Mouse (Mus musculus): Measurements from ENCODE around the gene Phf7. TPM values are rescaled to one million over a fixed set of nuclear protein-coding genes. Genes with fewer than 3 reads are reported as not detected.

Gene Phf7
- polyA plus RNA-seq, 1 experiment from 2014 or later, result 11.8 TPM

DNA sequence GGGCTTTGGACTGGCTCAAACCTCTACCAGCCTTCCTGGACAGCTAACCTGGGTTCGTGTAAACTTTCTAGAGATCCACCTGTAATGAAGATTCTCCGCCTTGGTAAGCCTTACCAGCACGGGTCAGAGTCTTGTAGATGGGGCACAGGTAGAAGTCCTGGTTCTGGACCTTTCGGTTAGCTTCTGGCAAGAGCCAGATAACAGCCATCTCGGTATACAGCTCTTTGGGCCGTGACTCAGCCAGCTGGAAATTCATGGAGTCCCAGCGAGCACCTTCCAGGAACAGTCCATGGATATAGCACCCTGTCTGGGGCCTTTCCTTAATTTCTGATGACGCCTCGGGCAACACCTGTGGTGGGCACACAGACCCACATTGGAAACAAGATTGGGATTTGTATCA is 9.8 kb upstream of the Phf7 start:
- WGBS, result 88% methylated on average over 9 of the region's 9 CpGs
- Histone ChIP-seq H3K9me3 (ENCODE audit: low read depth, low read length) (no peaks in the 10 kb centered on the region), H3K27me3 (ENCODE audit: insufficient read depth, low read length) (no peaks in the 10 kb centered on the region), H3K36me3 (ENCODE audit: insufficient read depth) (peaks cover 64% of the 10 kb centered on the region), H3K4me1 (ENCODE audit: insufficient read depth) (no peaks in the 10 kb centered on the region), H3K27ac (ENCODE audit: low read depth) (no peak overlapping the region), H3K4me3 (ENCODE audit: low read depth, low read length) (no peak overlapping the region), H3K4me2 (no peak overlapping the region), H3K9ac (no peak overlapping the region)
- ATAC-seq (ENCODE audit: insufficient read depth) (no peak), DNase-seq (no peak)
- TF ChIP-seq CTCF (IDR thresholded peaks at IDR 0.05; ENCODE audit: low read depth), result no peak

DNA sequence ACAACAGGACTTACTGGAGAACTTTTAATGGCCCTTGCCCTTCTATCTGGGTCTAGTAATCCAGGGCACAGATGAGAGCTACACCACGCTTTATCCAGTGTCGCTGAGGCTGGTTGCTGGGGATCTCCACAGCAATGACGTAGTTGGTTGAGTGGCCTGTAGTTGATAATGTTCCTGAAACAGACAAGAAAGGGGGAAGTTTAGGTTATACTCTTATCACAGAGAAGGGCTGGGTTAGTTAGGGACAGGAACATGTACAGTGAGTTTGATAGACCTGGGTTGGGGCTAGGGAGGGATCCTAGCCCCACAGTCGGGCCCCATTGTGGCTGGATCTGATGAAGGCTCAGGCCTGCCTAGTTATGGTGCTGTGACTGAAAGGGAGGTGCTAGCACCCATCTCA is 9.3 kb upstream of the Phf7 start:
- H3K4me1 ChIP-seq (ENCODE audit: insufficient read depth), result no peaks in the 10 kb centered on the region
- H3K9ac ChIP-seq, result no peak overlapping the region
- peaks cover 69% of the 10 kb centered on the region for H3K36me3 ChIP-seq (ENCODE audit: insufficient read depth)
- DNase-seq (no peak), ATAC-seq (ENCODE audit: insufficient read depth) (peak; percentile 16; the same call in 1 of the 2 replicates)
- 96% methylated on average over 4 of the region's 4 CpGs for WGBS
- no peaks in the 10 kb centered on the region for H3K27me3 ChIP-seq (ENCODE audit: insufficient read depth, low read length)
- no peak overlapping the region for H3K4me3 ChIP-seq (ENCODE audit: low read depth, low read length)
- no peak overlapping the region for H3K4me2 ChIP-seq
- no peaks in the 10 kb centered on the region for H3K9me3 ChIP-seq (ENCODE audit: low read depth, low read length)
- no peak for TF ChIP-seq CTCF (IDR thresholded peaks at IDR 0.05; ENCODE audit: low read depth)
- H3K27ac ChIP-seq (ENCODE audit: low read depth), result no peak overlapping the region

DNA sequence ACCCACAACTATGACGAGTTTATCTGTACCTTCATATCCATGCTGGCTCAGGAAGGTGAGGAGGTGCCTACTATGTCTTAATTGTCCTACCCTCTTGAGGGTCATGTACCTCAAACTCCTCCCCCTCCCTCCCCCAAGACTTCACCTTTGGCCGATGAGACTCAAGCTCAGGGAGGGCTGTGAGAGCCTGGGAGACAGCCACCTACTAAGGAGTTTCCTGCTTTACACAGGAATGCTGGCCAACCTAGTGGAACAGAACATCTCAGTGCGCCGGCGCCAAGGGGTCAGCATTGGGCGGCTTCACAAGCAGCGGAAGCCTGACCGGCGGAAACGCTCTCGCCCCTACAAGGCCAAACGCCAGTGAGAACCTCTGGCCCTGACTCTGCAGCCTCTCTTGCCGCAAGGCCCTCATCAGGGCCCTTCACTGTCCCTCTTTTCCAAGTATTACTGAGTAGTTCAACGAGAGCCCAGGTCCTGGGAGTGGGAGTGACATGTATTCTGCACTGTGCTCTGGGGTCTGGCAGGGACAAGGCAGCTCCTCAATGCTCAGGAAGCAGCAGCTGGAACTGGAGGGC is 7.4 kb upstream of the Phf7 start:
- Histone ChIP-seq H3K9me3 (ENCODE audit: low read depth, low read length) (no peaks in the 10 kb centered on the region), H3K9ac (no peak overlapping the region), H3K4me3 (ENCODE audit: low read depth, low read length) (no peak overlapping the region), H3K36me3 (ENCODE audit: insufficient read depth) (peaks cover 87% of the 10 kb centered on the region), H3K4me2 (no peak overlapping the region), H3K27me3 (ENCODE audit: insufficient read depth, low read length) (no peaks in the 10 kb centered on the region), H3K27ac (ENCODE audit: low read depth) (no peak overlapping the region), H3K4me1 (ENCODE audit: insufficient read depth) (no peaks in the 10 kb centered on the region)
- ATAC-seq (ENCODE audit: insufficient read depth) (no peak), DNase-seq (no peak)
- TF ChIP-seq CTCF (IDR thresholded peaks at IDR 0.05; ENCODE audit: low read depth), result no peak
- WGBS, result 91% methylated on average over 14 of the region's 14 CpGs

DNA sequence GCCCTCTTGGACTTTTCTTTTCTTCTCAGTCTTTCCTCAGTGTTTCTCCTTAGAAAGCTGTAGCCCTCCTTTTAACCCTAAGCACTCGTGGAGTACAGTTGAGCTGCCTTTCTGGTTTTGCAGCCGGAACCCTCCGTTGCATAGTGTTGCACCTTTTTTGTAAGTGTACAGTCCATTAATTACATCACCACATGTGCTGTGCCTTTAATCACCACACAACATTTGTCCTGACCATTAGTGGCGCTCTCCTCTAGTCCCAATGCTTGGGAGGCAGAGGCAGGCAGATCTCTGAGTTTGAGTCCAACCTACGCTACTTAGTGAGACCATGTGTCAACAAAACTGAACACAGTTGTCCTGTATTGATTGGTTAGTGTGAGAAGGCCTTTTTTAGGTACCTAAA is 974 bp upstream of the Phf7 start:
- ATAC-seq (ENCODE audit: insufficient read depth) (no peak), DNase-seq (no peak)
- 83% methylated on average over 5 of the region's 5 CpGs for WGBS
- peak overlapping the region; percentile 99 for H3K9ac ChIP-seq
- no peaks in the 10 kb centered on the region for H3K9me3 ChIP-seq (ENCODE audit: low read depth, low read length)
- no peak for TF ChIP-seq CTCF (IDR thresholded peaks at IDR 0.05; ENCODE audit: low read depth)
- H3K4me1 ChIP-seq (ENCODE audit: insufficient read depth), result 0 out of 2 replicates have a peak, but pooled peaks cover 2% of the 10 kb centered on the region
- H3K4me2 ChIP-seq, result peak overlapping the region; percentile 76
- H3K36me3 ChIP-seq (ENCODE audit: insufficient read depth), result peaks cover 46% of the 10 kb centered on the region
- H3K27me3 ChIP-seq (ENCODE audit: insufficient read depth, low read length), result no peaks in the 10 kb centered on the region
- peak overlapping the region; percentile 99 for H3K4me3 ChIP-seq (ENCODE audit: low read depth, low read length)
- H3K27ac ChIP-seq (ENCODE audit: low read depth), result no peak overlapping the region

DNA sequence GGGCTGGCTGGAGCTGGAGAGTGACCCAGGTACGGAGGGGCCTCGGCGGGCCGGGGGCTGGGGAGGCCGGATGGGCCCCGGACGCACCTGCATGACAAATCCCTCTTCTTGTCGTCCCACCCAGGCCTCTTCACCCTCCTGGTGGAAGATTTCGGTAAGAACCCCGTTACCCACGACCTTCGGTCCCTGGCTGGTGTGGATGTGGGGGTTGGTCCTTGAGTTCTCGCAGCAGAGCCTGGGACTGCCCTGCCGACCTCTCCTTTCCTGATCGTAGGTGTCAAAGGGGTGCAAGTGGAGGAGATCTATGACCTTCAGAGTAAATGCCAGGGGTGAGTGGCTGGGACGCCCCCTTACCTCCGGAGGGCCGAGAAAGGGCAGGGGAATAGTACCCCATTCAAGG is 509 bp upstream of the Phf7 start:
- H3K9ac ChIP-seq, result peak overlapping the region; percentile 99
- H3K4me2 ChIP-seq, result peak overlapping the region; percentile 76
- TF ChIP-seq CTCF (IDR thresholded peaks at IDR 0.05; ENCODE audit: low read depth), result no peak
- DNase-seq (no peak), ATAC-seq (ENCODE audit: insufficient read depth) (no peak)
- H3K4me3 ChIP-seq (ENCODE audit: low read depth, low read length), result peak overlapping the region; percentile 99
- peak overlapping the region; percentile 97 for H3K27ac ChIP-seq (ENCODE audit: low read depth)
- 2% methylated on average over 18 of the region's 18 CpGs for WGBS
- H3K36me3 ChIP-seq (ENCODE audit: insufficient read depth), result peaks cover 41% of the 10 kb centered on the region
- 0 out of 2 replicates have a peak, but pooled peaks cover 2% of the 10 kb centered on the region for H3K4me1 ChIP-seq (ENCODE audit: insufficient read depth)
- H3K27me3 ChIP-seq (ENCODE audit: insufficient read depth, low read length), result no peaks in the 10 kb centered on the region
- no peaks in the 10 kb centered on the region for H3K9me3 ChIP-seq (ENCODE audit: low read depth, low read length)

DNA sequence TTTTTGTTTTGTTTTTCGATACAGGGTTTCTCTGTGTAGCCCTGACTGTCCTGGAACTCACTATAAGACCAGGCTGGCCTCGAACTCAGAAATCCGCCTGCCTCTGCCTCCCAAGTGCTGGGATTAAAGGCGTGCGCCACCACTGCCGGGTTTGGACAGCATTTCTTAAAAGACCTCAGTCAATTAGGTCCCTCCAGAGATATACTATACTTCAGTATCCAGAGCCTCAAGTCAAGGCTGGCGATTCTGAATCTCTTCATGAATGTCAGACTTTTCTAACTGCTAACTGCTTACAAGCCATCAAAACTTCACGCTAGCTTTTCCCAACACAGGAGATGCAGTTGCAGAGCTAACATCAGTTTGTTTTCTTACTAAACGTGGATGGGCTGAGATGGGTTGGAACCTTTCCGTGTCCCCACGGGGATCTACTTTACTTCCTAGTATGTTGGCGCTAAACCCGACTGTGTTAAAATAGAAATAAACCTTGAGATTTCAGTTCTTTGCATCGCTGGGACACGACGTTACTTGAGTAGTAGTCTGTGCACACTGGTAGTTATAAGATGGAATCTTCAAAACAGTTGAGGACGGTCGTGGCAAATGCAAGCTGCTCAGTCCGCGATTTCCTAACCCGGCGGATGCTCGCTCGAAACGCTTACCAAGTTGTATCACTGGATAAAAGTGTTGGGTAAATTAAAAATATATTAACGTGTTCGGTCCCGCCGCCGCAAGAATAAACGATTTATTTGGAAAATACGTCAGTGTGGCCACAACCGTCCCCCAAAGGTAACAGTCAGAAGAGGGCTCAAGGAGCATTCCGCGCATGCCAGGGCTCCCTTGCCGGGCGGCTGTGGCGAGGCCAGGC is 664 bp downstream of the Phf7 start:
- H3K27ac ChIP-seq (ENCODE audit: low read depth), result peak overlapping the region; percentile 97
- 0 out of 2 replicates have a peak, but pooled peaks cover 2% of the 10 kb centered on the region for H3K4me1 ChIP-seq (ENCODE audit: insufficient read depth)
- DNase-seq, result no peak
- peak; percentile 94 for ATAC-seq (ENCODE audit: insufficient read depth)
- peak overlapping the region; percentile 99 for H3K4me3 ChIP-seq (ENCODE audit: low read depth, low read length)
- peaks cover 29% of the 10 kb centered on the region for H3K36me3 ChIP-seq (ENCODE audit: insufficient read depth)
- no peak for TF ChIP-seq CTCF (IDR thresholded peaks at IDR 0.05; ENCODE audit: low read depth)
- no peaks in the 10 kb centered on the region for H3K9me3 ChIP-seq (ENCODE audit: low read depth, low read length)
- peak overlapping the region; percentile 76 for H3K4me2 ChIP-seq
- 17% methylated on average over 38 of the region's 38 CpGs for WGBS
- peak overlapping the region; percentile 99 for H3K9ac ChIP-seq
- no peaks in the 10 kb centered on the region for H3K27me3 ChIP-seq (ENCODE audit: insufficient read depth, low read length)

DNA sequence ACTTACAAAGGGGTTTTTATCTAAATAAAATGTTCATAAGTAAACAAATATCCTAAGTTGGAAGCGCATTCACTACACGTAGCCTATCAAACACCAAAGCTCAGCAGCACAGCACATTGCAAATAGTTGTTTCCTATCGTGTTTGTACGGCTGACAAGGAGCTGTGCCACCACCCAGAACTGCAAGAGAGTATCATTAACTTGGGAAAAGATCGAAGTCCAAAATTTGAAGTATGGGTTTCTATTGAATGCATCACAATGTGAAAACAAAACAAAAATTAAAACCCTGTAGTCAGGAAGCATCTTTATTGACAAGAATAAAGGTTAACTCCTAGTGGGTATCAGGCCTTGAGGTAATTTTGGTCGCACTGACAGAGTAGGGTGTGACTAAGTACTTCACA is 2.7 kb downstream of the Phf7 start:
- no peak for TF ChIP-seq CTCF (IDR thresholded peaks at IDR 0.05; ENCODE audit: low read depth)
- no peak overlapping the region for H3K4me3 ChIP-seq (ENCODE audit: low read depth, low read length)

More for the DNA sequence above, 2.7 kb downstream of the Phf7 start:
- Histone ChIP-seq H3K4me2 (no peak overlapping the region), H3K9ac (no peak overlapping the region), H3K9me3 (ENCODE audit: low read depth, low read length) (no peaks in the 10 kb centered on the region), H3K4me1 (ENCODE audit: insufficient read depth) (0 out of 2 replicates have a peak, but pooled peaks cover 2% of the 10 kb centered on the region), H3K27ac (ENCODE audit: low read depth) (no peak overlapping the region), H3K27me3 (ENCODE audit: insufficient read depth, low read length) (no peaks in the 10 kb centered on the region), H3K36me3 (ENCODE audit: insufficient read depth) (peaks cover 9% of the 10 kb centered on the region)
- DNase-seq (no peak), ATAC-seq (ENCODE audit: insufficient read depth) (no peak)
- 84% methylated on average over 6 of the region's 6 CpGs for WGBS

Measured in lung, embryonic 14.5 days (tissue).